Mouse (Mus musculus): ENCODE measurements at regions not wholly inside any gene's neighbourhood (a gene's known extent, or its start where the extent isn't known, plus 50 kb on each side); places are given as distances from the start of the nearest gene placed in this dataset.

DNA sequence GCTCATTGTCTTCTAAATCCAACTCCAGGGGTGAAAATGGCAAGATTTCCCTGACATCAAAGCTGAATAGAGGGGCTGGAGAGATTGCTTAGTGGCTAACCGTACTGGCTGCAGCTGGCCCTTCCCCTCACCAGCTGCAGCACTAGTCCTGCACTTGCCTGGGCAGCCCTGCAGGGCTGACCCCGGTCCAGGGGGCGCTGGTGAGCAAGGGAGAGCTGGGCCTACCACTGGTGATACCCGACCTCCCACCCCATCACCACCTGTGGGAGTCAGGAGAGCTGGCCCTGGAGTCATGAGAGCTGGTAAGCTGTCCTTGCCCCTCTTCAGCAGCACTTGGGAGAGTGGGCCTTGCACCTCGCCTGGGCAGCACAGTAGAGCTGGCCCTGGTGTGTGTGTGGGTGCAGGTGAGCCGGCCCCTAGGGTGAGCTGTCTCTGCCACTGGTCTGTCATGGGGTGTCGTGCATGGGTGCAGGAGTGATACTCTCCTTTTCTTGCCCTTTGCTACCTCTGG, 1141.0 kb upstream of the Gulo start:
- in situ Hi-C loops (cut with MboI; ENCODE audit: low sequenced_read_pairs in 2 of 2, unreplicated experiment in 2 of 2): no loop called here

DNA sequence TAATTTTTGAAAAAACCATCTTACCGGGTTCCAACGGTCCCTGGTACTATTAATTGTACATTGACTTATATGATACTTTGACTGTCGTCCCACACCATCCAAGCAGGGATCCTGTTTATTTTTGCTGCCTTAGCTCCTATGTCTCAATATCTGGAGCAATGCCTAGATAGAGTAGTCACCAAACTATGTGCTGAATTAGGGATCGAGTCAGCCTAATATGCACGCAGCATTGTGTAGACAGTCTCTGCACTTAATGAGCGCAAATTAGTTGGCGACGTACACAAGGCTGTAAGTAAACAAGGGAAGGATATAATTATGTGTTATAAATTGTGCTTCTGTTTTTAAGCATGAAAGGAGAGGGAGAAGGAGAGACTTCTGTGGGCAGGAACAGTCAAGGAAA, 1140.1 kb upstream of the Gulo start:
- H3K9me3 ChIP-seq (ENCODE audit: control insufficient read depth, insufficient read depth, low read depth, low read length): no peaks in the 10 kb centered on the region
- H3K9ac ChIP-seq (ENCODE audit: insufficient read depth, low read depth, low read length, poor library complexity, severe bottlenecking): no peak overlapping the region
- H3K27ac ChIP-seq (ENCODE audit: insufficient read depth, low read depth, low read length, poor library complexity, severe bottlenecking): no peak overlapping the region
- no peak for TF ChIP-seq ZC3H11A (IDR thresholded peaks at IDR 0.05; ENCODE audit: borderline replicate concordance, low read depth, low read length)
- no peak overlapping the region for H3K4me3 ChIP-seq (ENCODE audit: insufficient read depth in 1 of 2, low read depth in 1 of 2, low read length in 2 of 2, poor library complexity in 1 of 2, severe bottlenecking in 1 of 2)
- in situ Hi-C loops (cut with MboI; ENCODE audit: low sequenced_read_pairs in 2 of 2, unreplicated experiment in 2 of 2): no loop called here
- H3K36me3 ChIP-seq (ENCODE audit: control insufficient read depth, insufficient read depth, low read length, poor library complexity, severe bottlenecking): no peaks in the 10 kb centered on the region
- H3K4me1 ChIP-seq (ENCODE audit: control insufficient read depth in 2 of 2, insufficient read depth in 2 of 2, low read length in 2 of 2, poor library complexity in 1 of 2): no peaks in the 10 kb centered on the region
- no peak for DNase-seq (ENCODE audit: low read depth, low spot score)

More for the DNA sequence above, 1141.0 kb upstream of the Gulo start:
- Histone ChIP-seq H3K27ac (ENCODE audit: insufficient read depth, low read depth, low read length, poor library complexity, severe bottlenecking) (no peak overlapping the region), H3K9me3 (ENCODE audit: control insufficient read depth, insufficient read depth, low read depth, low read length) (no peaks in the 10 kb centered on the region), H3K9ac (ENCODE audit: insufficient read depth, low read depth, low read length, poor library complexity, severe bottlenecking) (no peak overlapping the region), H3K4me3 (ENCODE audit: insufficient read depth in 1 of 2, low read depth in 1 of 2, low read length in 2 of 2, poor library complexity in 1 of 2, severe bottlenecking in 1 of 2) (no peak overlapping the region), H3K4me1 (ENCODE audit: control insufficient read depth in 2 of 2, insufficient read depth in 2 of 2, low read length in 2 of 2, poor library complexity in 1 of 2) (no peaks in the 10 kb centered on the region), H3K36me3 (ENCODE audit: control insufficient read depth, insufficient read depth, low read length, poor library complexity, severe bottlenecking) (no peaks in the 10 kb centered on the region)
- TF ChIP-seq HCFC1 (IDR thresholded peaks at IDR 0.05; ENCODE audit: borderline replicate concordance, insufficient read depth, low read length) (no peak), CHD2 (IDR thresholded peaks at IDR 0.05; ENCODE audit: low read depth, low read length) (no peak), ZNF384 (IDR thresholded peaks at IDR 0.05; ENCODE audit: low read depth, low read length) (no peak), ZC3H11A (IDR thresholded peaks at IDR 0.05; ENCODE audit: borderline replicate concordance, low read depth, low read length) (no peak), MAFK (IDR thresholded peaks at IDR 0.05; ENCODE audit: insufficient read depth, low read depth, low read length) (no peak)
- DNase-seq (ENCODE audit: low read depth, low spot score): no peak

DNA sequence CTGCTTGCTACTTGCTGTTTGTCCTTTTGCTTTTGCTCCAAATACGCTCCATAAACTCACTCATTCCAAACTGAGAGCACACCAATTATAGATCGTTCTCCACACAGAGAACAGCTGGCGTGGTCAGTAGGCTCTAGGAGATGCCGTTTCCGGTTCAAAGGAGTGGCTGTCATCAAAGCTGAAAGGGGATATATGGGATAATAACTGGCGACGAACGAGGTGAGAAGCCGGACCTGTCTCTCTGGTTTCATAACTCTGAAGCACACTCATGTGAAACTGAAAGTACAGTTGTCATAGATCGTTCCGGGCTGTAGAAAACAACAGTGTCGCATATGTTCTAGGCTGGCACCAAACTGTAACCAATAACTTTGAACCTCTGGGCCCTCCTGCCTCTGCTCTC, 1137.6 kb upstream of the Gulo start:
- no peaks in the 10 kb centered on the region for H3K4me1 ChIP-seq (ENCODE audit: control insufficient read depth in 2 of 2, insufficient read depth in 2 of 2, low read length in 2 of 2, poor library complexity in 1 of 2)
- no peak for DNase-seq (ENCODE audit: low read depth, low spot score)
- H3K36me3 ChIP-seq (ENCODE audit: control insufficient read depth, insufficient read depth, low read length, poor library complexity, severe bottlenecking): no peaks in the 10 kb centered on the region
- no peak overlapping the region for H3K4me3 ChIP-seq (ENCODE audit: insufficient read depth in 1 of 2, low read depth in 1 of 2, low read length in 2 of 2, poor library complexity in 1 of 2, severe bottlenecking in 1 of 2)
- H3K9me3 ChIP-seq (ENCODE audit: control insufficient read depth, insufficient read depth, low read depth, low read length): no peaks in the 10 kb centered on the region
- TF ChIP-seq CHD2 (IDR thresholded peaks at IDR 0.05; ENCODE audit: low read depth, low read length) (no peak), HCFC1 (IDR thresholded peaks at IDR 0.05; ENCODE audit: borderline replicate concordance, insufficient read depth, low read length) (no peak), MAFK (IDR thresholded peaks at IDR 0.05; ENCODE audit: insufficient read depth, low read depth, low read length) (no peak), ZC3H11A (IDR thresholded peaks at IDR 0.05; ENCODE audit: borderline replicate concordance, low read depth, low read length) (no peak), ZNF384 (IDR thresholded peaks at IDR 0.05; ENCODE audit: low read depth, low read length) (no peak)
- in situ Hi-C loops (cut with MboI; ENCODE audit: low sequenced_read_pairs in 2 of 2, unreplicated experiment in 2 of 2): no loop called here
- H3K9ac ChIP-seq (ENCODE audit: insufficient read depth, low read depth, low read length, poor library complexity, severe bottlenecking): no peak overlapping the region
- H3K27ac ChIP-seq (ENCODE audit: insufficient read depth, low read depth, low read length, poor library complexity, severe bottlenecking): no peak overlapping the region

DNA sequence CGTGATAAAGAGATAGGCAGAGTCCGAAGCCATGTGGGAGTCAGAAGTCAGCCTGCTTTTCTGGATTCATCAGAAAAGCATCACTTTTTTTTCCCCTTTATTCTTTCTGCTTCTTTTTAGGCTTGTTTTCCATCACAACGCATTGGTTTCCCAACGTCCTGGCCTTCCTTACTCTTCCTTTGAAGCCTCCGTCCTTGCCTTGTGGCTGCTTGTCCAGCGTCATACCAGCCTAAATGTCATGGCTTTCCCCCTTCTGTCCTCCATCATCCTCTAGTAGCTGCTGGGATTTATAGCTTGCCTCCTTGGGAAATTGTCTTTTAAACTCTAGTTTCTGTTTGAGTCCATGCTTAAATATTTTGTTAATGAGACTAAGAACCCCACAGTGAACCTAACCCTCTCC, 1136.0 kb upstream of the Gulo start:
- no peaks in the 10 kb centered on the region for H3K36me3 ChIP-seq (ENCODE audit: control insufficient read depth, insufficient read depth, low read length, poor library complexity, severe bottlenecking)
- in situ Hi-C loops (cut with MboI; ENCODE audit: low sequenced_read_pairs in 2 of 2, unreplicated experiment in 2 of 2): no loop called here
- H3K4me1 ChIP-seq (ENCODE audit: control insufficient read depth in 2 of 2, insufficient read depth in 2 of 2, low read length in 2 of 2, poor library complexity in 1 of 2): no peaks in the 10 kb centered on the region
- TF ChIP-seq MAFK (IDR thresholded peaks at IDR 0.05; ENCODE audit: insufficient read depth, low read depth, low read length): no peak
- TF ChIP-seq ZNF384 (IDR thresholded peaks at IDR 0.05; ENCODE audit: low read depth, low read length): no peak
- TF ChIP-seq HCFC1 (IDR thresholded peaks at IDR 0.05; ENCODE audit: borderline replicate concordance, insufficient read depth, low read length): no peak
- no peak for TF ChIP-seq CHD2 (IDR thresholded peaks at IDR 0.05; ENCODE audit: low read depth, low read length)
- TF ChIP-seq ZC3H11A (IDR thresholded peaks at IDR 0.05; ENCODE audit: borderline replicate concordance, low read depth, low read length): no peak
- H3K4me3 ChIP-seq (ENCODE audit: insufficient read depth in 1 of 2, low read depth in 1 of 2, low read length in 2 of 2, poor library complexity in 1 of 2, severe bottlenecking in 1 of 2): no peak overlapping the region
- DNase-seq (ENCODE audit: low read depth, low spot score): no peak
- H3K27ac ChIP-seq (ENCODE audit: insufficient read depth, low read depth, low read length, poor library complexity, severe bottlenecking): no peak overlapping the region
- no peaks in the 10 kb centered on the region for H3K9me3 ChIP-seq (ENCODE audit: control insufficient read depth, insufficient read depth, low read depth, low read length)
- H3K9ac ChIP-seq (ENCODE audit: insufficient read depth, low read depth, low read length, poor library complexity, severe bottlenecking): no peak overlapping the region

DNA sequence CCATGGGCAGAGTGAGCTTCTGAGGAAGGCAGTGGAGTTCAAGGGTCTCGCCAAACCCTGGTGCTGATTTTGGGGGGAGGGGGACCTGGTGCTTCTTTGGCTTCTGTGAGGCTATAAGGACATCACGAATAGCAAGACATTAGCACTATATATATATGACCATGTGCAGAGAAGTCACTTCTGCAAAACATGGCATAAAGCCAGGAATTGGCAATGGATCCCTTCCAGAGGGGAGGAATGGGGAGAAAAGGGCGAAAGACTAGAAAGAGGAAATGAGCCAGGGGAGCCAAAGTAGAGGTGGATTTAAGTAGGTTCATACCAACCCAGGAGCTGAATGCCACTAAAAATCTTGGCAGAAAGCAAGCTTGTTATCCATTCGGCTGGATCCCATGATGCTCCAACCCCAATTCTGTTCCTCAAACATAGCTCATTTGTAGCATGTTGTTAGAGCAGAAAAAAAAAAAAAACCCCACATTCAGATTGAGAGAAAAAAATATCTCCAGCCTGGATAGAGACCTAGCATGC, 1135.5 kb upstream of the Gulo start:
- H3K9me3 ChIP-seq (ENCODE audit: control insufficient read depth, insufficient read depth, low read depth, low read length): no peaks in the 10 kb centered on the region
- H3K27ac ChIP-seq (ENCODE audit: insufficient read depth, low read depth, low read length, poor library complexity, severe bottlenecking): no peak overlapping the region
- no peak for DNase-seq (ENCODE audit: low read depth, low spot score)
- H3K36me3 ChIP-seq (ENCODE audit: control insufficient read depth, insufficient read depth, low read length, poor library complexity, severe bottlenecking): no peaks in the 10 kb centered on the region
- in situ Hi-C loops (cut with MboI; ENCODE audit: low sequenced_read_pairs in 2 of 2, unreplicated experiment in 2 of 2): no loop called here
- TF ChIP-seq ZNF384 (IDR thresholded peaks at IDR 0.05; ENCODE audit: low read depth, low read length) (no peak), MAFK (IDR thresholded peaks at IDR 0.05; ENCODE audit: insufficient read depth, low read depth, low read length) (no peak), HCFC1 (IDR thresholded peaks at IDR 0.05; ENCODE audit: borderline replicate concordance, insufficient read depth, low read length) (no peak), CHD2 (IDR thresholded peaks at IDR 0.05; ENCODE audit: low read depth, low read length) (no peak), ZC3H11A (IDR thresholded peaks at IDR 0.05; ENCODE audit: borderline replicate concordance, low read depth, low read length) (no peak)
- H3K4me1 ChIP-seq (ENCODE audit: control insufficient read depth in 2 of 2, insufficient read depth in 2 of 2, low read length in 2 of 2, poor library complexity in 1 of 2): no peaks in the 10 kb centered on the region
- no peak overlapping the region for H3K4me3 ChIP-seq (ENCODE audit: insufficient read depth in 1 of 2, low read depth in 1 of 2, low read length in 2 of 2, poor library complexity in 1 of 2, severe bottlenecking in 1 of 2)
- H3K9ac ChIP-seq (ENCODE audit: insufficient read depth, low read depth, low read length, poor library complexity, severe bottlenecking): no peak overlapping the region
